Mouse (Mus musculus) C2C12 (cell line): ENCODE measurements around the gene Clec4f.
A peak's percentile ranks its signal among the peaks of the same experiment; 100 is the strongest.

Experiments
- CTCF ChIP-seq: IDR thresholded peaks from one replicate; pipeline ENCODE4 v1.5.1; 2011; ENCODE audit not compliant: control insufficient read depth, insufficient read depth, insufficient read length
- MAX ChIP-seq: IDR thresholded peaks from one replicate; pipeline ENCODE4 v1.6.1; 2011; ENCODE audit warnings: mild to moderate bottlenecking, control low read depth

DNA sequence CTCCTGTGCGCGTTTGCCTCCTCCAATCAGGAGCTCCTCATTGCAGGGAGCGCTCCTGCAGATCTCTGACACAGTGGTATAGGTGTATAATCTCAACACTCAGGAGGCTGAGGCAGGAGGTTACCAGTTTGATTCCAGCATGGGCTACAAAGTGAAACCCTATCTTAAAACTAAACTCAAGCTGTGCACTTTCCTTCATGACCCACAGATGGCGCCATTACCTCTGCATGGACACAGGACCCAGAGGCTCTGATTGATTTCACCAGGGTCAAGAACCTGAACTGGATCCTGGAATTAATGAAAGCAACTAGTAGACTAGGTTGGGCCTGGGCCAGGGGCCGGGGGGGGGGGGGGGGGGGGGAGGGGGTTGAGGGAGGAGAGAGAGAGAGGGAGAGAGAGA is 34.3 kb upstream of the Clec4f start:
- TF ChIP-seq CTCF: peak; percentile 26
- TF ChIP-seq MAX: no peak
